Mouse (Mus musculus) 3134 (cell line): ENCODE measurements around the gene Capn7.

Source experiments
- DNase-seq: peaks from one replicate; pipeline ENCODE4 v3.0.0-alpha.2; 2011; ENCODE audit warnings: low spot score; ENCODE audit not compliant: insufficient read length; ENCODE audit errors: extremely low read depth

The Capn7 gene

DNA sequence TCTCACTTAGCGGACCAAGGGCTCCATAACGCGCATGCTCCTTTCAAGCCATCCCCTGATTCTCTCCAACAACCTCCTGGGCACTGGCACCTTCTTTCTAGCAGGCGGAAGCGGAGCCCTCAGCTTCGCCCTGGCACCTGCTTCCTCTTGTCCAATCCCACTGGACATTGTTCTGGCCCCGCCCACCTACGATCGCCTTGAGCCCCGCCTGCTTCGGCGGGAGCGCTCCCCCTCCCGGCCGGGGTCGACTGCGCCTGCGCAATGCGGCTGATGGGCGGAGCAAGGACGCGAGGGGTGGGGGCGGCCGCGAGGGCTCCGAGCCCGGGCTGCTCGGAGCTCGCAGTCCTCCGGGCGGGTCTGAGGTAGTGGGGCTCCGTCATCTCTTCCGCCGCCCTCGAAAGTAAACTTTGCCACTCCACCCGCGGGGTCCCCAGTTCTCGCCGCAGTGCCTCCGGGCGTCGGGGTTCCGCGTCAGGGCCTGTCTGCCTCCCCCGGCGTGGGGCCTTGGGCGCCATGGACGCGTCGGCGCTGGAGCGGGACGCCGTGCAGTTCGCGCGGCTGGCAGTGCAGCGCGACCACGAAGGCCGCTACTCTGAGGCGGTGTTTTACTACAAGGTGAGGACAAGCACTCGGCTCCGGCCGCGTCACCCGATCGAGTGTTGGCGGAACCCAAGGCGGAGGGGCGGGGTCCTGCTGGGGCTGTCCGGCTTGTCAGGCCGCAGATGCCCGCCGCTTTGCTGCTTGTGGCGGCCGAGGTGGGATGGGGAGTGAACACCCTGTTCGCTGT is at the start of gene Capn7:
Gene Capn7, plus strand, starts transcription at position 270 of the 787 bp plus-strand sequence.
- DNase-seq: peak; percentile 94

DNA sequence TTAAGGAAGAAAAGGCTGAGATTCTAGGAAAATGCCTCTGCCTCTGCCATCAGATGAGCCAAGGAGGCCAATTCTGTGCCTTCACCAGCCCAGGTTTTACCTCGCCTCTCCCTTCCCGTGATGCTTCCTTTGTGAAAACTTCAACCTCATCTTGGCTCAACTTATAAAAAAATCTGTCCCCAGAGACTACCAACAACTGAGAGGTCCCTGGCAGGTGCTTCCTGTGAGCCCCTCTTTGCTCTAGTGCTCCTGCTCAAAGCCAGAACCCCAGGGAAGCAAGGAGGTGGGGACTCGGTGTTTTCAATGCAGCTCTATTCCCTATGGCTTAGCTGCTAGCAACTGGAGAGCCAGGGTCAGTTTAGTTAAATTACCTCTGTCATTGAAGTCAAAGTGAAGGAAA is 23.2 kb upstream of the Capn7 start:
- DNase-seq: no peak

DNA sequence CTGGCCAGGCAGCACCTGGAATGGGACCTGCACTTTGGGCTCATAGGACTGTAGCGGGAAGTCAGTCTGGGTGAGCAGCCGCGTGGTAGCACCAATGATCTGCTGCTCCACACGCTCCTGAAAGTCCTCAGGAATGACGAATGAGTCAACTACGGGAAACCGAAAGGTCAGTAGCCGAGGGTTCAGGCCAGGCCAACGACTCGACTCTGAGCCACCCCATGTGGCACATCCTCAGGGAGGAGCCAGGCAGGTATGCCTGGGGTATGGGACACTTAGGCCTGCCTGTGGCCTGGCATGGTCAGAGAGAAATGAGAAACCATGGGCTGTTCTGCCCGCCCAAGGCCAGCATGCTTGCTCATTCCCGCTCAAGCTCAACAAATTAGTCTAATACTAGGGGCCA is 19.8 kb upstream of the Capn7 start:
- peak; percentile 15 for DNase-seq

DNA sequence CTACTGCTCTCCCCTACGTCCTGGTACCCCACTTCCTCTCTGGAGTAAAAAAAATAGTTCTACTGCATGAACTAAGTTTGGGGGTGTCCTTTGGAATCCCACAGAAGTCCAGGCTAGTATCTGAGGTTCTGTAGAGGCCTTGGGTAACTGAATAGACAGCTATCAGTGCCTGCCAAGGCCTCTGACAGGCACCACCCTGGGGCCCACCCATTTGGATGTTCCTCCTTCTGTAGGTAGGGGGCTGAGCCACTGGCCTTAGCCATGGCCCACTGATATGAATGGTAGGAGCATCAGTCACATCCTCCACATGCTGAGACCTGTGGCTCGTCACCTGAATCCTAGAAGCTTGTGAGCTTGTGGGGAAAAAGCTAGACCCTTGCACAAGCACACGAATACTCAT is 18.7 kb upstream of the Capn7 start:
- no peak for DNase-seq

DNA sequence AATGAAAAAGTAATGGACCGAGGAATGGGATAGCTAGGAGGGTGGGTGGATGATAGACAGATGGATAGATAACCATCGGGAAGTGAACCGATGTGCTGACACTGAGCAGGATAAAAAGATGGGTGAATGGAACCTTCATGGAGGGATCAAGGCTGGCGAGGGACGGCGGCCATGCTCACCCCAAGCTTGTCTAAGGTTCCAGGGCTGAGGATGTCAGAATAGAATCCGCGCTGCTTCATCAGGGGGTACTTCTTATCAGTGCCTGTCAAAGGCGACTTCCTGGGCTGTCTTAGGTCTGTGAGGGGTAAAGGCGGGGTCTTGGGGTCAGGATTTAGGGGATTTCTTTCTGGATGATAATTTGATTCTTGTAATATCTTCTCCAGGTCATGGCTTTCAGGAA is 16.9 kb upstream of the Capn7 start:
- no peak for DNase-seq

DNA sequence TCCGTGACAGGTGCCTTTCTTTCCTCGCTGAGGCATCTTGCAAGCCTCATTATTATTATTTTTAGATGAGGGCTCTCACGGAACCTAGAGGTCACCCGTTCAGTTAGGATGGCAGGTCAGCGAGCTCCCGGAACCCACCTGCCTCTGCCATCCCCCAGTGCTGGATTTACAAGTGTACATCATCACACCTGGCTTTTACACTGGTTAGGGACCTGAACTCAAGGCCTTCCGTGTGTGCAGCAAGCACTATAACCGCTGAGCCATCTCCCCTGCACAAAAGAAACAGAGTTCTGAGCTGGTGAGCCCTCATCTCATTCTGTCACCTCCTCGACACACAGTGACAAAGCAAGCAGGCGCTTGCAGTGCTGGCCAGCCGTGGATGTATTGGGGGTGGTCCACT is 15.3 kb upstream of the Capn7 start:
- DNase-seq: no peak

DNA sequence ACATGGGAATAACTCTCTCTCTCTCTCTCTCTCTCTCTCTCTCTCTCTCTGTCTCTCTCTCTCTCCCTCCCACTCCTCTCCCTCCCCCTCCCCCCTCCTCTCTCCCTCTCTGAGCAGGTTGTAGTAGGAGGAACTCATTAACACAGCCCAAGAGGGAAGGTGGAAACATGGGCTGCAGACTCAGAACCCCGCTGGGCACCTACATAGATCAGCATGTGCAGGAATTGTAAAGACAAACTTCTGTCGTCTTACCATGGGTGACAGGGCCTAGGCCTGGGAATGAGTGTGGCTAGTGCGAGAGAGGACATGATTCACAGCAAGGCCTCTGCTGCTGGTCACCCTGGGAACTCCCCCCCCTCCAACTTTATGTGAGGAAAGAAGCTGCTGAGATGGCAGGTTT is 14.2 kb upstream of the Capn7 start:
- DNase-seq: no peak

DNA sequence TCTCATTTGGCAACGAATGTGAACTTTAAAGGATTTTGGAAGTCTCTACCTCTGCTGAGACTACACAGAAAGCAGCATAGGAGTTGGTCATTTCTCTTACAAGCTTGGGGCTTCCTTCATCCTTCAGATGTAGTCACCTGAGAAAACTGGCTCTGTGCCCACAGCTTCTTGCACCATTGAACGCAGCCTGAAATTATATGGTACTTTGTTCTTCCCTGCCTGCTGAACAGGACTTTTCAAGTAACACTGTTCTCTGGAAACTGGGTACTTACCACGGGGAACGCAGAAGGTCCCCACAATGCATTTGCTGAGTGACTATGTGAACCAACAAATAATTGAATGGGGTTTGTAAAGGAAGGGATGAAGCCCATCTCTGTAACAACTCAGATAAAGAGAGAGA is 13.2 kb upstream of the Capn7 start:
- DNase-seq: no peak

DNA sequence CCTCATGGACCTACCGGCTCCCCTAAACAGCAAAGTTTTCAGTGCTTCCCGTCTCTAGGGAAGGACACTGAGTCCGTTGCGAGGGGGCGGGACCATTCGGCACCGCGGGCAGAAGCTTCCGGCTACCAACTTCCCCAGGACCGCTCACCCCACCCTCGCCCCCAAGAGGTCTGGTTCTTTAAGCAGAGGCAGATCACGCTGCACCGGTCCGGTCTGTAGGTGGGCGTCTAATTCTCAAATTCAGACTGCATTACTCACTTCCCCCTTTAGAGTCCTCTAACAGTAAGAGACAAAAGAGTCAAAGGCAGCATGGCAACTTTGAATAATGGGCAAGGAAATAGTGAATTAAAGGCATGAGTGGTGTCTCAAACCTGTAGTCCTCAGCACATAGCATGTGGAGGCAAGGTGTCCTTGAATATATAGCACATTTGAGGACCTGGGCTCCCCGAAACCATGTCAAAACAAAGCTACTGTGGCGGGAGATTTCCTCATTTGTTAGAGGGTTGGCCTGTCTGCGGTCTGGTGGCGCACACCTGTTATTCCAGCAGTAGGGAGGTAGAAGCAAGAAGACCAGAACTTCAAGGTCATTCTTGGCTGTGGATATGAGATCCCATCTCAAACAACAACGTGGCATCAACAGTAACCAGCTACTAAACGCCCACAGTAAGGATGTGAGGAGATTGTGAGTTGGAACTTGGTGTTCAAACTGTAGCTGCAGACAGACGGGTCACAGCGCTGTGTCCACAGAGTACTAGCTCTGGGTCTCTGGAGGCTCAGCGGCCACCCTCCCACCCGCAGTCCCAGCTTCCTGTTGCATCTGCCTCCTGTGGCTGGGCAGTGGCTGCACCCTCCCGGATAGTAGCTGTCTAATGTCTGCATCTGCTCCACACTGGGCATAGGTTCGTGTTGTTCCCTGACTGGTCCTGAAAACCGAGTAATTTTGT is 12.3 kb upstream of the Capn7 start, which contains the start of gene Dnah1:
Gene Dnah1, minus strand, starts transcription at position 48 of the 944 bp plus-strand sequence.
- no peak for DNase-seq

DNA sequence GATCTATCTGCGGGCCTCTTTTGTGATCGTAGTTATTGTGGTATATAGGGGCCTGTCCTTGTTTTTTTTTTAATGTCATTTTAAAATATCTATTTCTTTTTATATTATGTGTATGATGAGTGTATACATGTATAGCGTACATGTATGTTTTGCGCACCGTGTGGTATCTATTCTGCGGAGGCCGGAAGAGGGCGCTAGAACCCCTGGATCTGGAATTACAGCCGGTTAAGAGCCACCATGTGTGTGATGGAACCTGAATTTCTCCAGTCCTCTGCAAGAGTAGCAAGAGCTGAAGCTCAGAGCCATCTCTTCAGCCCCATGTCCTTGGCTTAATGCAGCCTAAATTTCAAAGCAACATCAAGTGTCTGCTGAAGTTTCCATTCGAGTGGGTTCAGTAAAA is 11.6 kb upstream of the Capn7 start:
- DNase-seq: no peak

DNA sequence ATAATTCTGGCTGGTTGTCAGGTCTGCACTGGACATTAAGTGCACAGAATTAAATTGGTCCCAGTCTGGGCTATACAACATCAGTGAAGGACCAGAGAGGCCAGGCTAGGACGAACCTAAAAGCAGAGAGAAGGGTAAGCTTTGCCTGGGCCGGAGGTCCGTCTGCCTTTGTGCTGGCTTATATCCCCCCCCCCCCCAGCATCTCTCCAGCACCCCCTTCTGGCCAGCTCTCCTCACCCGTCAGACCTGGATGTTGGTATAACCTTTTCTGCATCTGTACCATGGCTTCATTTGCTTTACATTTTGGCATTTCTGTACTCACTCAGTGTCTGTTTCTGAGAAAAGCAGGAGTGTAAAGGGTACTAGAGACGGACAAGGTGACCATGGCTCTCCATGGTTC is 10.9 kb upstream of the Capn7 start:
- DNase-seq: no peak

DNA sequence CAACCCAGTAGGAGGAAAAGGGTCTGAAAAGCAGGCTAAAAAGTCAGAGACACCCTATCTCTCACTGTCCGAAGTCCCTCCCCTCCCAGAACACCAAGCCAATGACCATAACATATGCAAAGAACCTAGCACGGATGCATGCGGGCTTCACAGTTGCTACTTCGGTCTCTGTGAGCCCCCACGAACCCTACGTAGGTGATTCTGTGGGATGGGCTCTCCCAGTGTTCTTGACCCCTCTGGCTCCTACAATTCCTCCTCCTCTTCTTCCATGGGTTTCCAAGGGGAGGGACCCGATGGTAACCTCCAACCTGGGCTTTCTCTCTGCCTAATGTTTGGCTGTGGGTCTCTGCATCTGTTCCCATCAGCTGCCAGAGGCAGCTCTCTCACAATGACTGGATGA is 9.7 kb upstream of the Capn7 start:
- no peak for DNase-seq

DNA sequence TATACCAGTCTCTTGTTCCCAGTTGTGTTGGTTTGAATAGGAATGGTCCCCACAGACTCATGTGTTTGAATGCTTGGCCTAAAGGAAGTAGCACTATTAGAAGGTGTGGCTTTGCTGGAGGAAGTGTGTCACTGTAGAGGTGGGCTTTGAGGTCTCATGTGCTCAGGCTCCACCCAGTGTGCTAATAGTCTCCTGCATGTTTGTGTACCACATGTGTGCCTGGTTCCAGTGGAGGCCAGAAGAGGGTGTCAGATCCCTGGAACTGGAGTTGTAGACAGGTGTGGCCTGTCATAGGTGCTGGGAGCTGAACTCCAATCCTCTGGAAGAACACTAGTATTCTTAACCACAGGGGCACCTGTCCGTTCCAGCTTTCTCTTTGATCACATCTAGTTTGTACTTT is 9.2 kb upstream of the Capn7 start:
- no peak for DNase-seq

DNA sequence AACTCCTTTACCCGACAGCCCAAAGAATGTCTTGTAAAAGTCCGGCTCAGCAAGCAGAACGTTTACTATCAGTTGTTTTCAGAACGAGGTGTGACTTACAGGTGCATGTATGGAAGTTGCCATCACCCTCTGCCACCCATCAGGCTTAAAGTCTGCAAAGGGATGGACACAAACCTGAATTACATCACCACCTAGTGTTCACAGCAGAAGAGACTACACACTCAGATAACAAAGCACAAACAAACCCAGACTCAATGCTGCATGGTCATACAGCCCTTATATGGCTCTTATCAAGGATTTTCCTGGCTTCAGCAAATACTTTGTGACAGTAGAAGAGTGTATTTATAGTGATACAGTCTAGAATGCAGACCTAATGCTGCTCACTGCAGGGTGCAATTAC is 8.8 kb upstream of the Capn7 start:
- no peak for DNase-seq

DNA sequence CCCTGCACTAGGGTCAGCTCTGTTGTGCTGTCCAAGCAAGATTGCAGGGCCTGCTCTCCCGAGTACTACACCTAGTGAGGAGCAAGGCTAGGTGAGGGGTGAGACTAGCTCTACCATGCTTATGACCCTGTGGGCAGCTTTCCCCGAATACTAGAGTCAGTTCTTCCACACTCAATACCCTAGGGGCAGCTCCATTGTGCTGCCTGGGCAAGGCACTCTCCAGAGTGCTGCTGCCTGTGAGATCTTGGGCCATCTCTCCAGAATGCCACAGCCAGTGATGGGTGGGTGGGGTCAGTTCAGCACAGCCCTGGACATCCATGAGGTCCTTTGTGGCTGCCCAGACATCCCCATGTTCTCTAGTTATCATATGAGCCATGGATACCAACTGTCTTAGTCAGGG is 6.7 kb upstream of the Capn7 start:
- DNase-seq: no peak

DNA sequence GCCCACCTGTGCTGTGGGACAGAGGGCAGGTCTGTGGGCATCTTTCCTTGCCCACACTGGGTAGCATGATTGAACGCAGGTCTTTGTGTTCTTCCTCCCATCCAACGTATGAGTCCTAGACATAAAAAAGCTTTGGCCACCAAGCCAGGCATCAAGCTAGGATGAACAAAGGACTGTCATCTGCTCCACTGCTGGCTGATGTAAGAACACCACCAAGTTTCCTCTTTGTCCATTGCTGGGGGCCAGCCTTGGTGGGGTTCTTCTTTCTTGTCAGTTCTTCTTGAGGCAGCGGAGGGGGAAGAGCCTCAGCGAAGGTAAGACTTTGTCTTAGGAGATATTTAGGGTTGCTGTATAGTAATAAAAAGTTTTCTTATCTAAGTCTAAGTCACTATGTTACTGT is 5.5 kb upstream of the Capn7 start:
- DNase-seq: no peak

DNA sequence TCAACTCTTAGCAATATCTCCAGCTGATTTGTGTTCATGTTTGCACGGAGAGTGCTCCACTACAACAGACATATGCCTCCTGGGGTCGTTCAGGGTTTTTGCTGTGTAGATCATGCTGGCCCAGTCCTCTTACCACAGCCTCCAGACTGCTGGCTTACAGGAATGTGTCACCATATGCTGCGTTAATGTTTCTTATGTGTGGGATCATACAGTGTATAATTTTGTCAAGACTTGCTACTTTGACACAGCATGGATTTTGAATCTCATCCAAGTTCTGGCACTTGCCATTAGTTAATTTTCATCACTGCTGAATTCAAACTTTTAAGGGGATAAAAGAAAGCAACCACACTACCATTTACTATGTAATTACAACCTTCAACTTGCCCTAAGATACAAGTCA is 673 bp upstream of the Capn7 start:
- DNase-seq: no peak

DNA sequence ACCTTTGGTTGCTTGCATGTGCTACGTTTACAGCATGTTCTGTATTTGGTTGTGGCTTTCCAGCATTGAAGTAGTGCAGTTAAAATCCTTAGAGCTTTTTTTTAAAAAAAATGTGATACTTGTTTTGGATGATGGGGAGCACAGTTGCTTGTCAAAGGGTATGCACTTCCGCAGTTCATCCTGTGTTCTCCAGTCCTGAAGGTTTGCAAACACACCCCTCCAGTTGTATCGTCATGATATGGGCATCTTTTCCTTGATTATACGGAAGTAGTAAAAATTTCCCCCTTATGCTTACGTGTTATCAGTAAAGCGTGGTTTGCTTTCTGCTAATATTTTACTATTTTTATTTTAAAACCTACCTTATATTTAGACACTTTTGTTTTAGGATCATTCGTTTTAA is 968 bp downstream of the Capn7 start:
- no peak for DNase-seq

DNA sequence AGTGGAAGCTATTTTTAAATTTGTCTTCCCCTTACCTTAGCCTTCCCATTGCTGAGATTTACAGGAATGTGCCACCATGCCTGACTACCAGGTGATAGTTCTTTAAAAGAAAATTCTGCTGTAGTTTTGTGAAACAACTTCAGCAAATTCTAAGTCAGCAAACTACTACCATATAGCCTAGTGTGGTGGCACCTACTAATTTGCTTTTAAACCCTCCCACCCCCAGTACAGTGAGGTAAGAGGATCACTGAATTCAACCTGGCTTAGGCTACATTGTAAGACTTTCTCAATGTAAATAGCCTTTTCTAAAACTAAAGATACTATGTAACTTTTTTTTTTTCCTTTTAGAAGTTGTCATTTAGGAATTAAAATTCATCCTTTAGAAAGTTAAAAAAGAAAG is 1.5 kb downstream of the Capn7 start:
- DNase-seq: no peak

DNA sequence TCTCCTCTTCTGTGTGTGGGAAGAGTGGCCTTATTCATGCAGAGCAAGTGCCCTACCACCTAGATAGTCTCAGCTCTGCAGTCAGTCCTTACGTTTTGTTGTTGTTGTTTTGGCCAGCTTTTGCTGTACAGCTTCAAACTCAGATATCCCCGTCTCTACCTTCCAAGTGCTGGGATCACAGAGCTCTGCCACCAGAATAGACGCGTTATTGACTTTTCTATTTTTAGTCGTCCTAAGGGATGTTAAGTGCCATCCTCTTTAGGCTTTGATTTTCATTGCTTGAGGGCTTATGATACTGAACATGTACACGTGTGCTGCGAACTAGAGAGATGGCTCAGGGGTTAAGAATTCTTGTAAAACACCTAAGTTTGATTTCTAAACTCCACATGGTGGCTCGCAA is 6.8 kb downstream of the Capn7 start:
- no peak for DNase-seq

DNA sequence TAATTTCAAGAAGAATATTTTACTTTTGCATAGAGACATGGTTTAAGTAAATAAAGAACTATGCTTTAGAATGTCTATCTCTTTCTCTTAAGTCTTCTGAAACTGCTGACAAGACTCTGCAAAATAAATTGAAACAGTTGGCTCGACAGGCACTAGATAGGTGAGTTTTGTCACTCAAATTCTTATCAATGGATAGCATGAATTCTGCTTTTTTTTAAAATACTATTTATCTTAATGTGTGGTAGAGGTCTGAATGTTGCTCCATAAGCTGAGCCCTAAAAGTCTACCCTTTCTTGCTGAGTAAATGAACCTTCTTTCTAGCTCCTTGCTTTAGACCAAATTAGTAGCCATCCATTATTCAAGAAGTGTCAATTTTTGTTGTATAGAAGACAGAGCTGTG is 8.9 kb downstream of the Capn7 start:
- DNase-seq: no peak

DNA sequence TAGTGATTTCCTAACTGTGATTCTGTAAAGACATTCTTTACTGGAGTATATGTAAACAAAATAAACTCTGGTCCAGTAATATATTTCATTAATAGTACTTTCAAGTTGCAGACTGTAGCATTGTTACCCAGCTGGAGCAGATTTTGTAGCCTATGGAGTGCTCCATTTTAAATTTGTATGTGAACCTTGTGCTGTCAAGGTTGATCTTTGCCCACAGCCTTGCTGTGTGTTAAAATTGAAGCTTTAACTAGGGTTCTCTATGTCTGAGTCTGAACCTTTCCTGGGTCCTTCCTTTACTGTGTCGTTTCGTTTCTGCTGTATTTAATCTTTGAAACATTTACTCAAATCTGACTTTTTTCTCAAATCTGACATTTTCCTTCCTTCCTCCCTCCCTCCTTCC is 25.8 kb downstream of the Capn7 start:
- no peak for DNase-seq
